Mouse (Mus musculus) small intestine, adult 2 months (tissue): ENCODE results near the gene Xbp1. TPM values are rescaled to one million over a fixed set of nuclear protein-coding genes. Genes with fewer than 3 reads are reported as not detected.

ENCODE experiments used
- H3K27ac ChIP-seq: fragments of 200-500 bp; 2 replicates; pipeline ENCODE4 v1.5.1; 2012; ENCODE audit warnings: low read depth, low read length, control low read depth, inconsistent platforms; ENCODE audit not compliant: insufficient read depth
- H3K27me3 ChIP-seq: fragments of 200-500 bp; 2 replicates; pipeline ENCODE4 v1.6.1; 2012; ENCODE audit warnings: mild to moderate bottlenecking, moderate library complexity, low read length, inconsistent platforms; ENCODE audit not compliant: control insufficient read depth, insufficient read depth
- H3K36me3 ChIP-seq: fragments of 200-500 bp; 2 replicates; pipeline ENCODE4 v1.6.1; 2012; ENCODE audit warnings: mild to moderate bottlenecking, low read length, control low read depth, inconsistent platforms; ENCODE audit not compliant: control insufficient read depth, insufficient read depth
- H3K4me1 ChIP-seq: fragments of 200-500 bp; 2 replicates; pipeline ENCODE4 v1.6.1; 2012; ENCODE audit warnings: low read length, inconsistent platforms, mixed read lengths; ENCODE audit not compliant: control insufficient read depth, insufficient read depth, insufficient read length
- H3K4me3 ChIP-seq: fragments of 200-500 bp; 2 replicates; pipeline ENCODE4 v1.5.1; 2012; ENCODE audit warnings: low read depth, mild to moderate bottlenecking, control low read depth, inconsistent platforms, low read length, moderate library complexity
- CTCF ChIP-seq: fragments of 200-500 bp; IDR thresholded peaks from 2 replicates; pipeline ENCODE4 v1.5.1; 2012; ENCODE audit warnings: low read depth, mild to moderate bottlenecking, control low read depth, inconsistent platforms, low read length, moderate library complexity, mixed read lengths; ENCODE audit not compliant: insufficient replicate concordance, insufficient read length; ENCODE audit errors: extremely low read depth
- POLR2A ChIP-seq: fragments of 200-500 bp; IDR thresholded peaks from 2 replicates; pipeline ENCODE4 v1.6.1; 2012; ENCODE audit warnings: low read depth, mild to moderate bottlenecking, control low read depth, inconsistent platforms, low read length, moderate library complexity
- WGBS: fragments of 180-500 bp; shearing (Covaris S2); methylation state at CpG from one replicate; pipeline ENCODE4 v1.1.7; 2018; 5-methylcytosine and 5-hydroxymethylcytosine counted together
- polyA plus RNA-seq: library from polyadenylated mRNA; depleted of rRNA; stranded (reverse); fragments of >200 nt; gene quantifications from 2 replicates; pipeline ENCODE4 v1.2.3, GENCODE M21; 2012

The Xbp1 gene
- polyA plus RNA-seq, 1 experiment: 124 TPM

DNA sequence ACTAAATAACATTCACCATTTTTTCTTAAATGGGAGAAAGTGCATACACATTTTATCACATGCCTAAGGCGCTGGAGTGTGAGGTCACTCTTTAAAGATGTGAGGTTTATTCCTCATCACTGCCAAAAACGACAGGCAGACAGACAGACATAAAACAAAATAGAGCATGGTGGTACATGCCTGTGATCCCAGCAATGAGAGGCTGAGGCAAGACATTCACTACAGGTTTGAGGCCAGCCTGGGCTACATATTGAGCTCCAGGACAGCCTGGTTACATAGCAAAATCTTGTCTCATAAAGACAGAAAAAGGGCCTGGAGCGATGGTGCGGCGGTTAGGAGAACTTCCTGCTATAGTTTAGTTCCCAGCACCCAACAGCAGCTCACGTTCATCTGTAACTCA lies 5.3 kb upstream of the Xbp1 start:
- Histone ChIP-seq H3K4me3 (no peak overlapping the region), H3K4me1 (peaks cover 12% of the 10 kb centered on the region), H3K27me3 (no peaks in the 10 kb centered on the region), H3K27ac (no peak overlapping the region), H3K36me3 (no peaks in the 10 kb centered on the region)
- WGBS: 83% methylated on average over 6 of the region's 6 CpGs
- no peak for TF ChIP-seq POLR2A

DNA sequence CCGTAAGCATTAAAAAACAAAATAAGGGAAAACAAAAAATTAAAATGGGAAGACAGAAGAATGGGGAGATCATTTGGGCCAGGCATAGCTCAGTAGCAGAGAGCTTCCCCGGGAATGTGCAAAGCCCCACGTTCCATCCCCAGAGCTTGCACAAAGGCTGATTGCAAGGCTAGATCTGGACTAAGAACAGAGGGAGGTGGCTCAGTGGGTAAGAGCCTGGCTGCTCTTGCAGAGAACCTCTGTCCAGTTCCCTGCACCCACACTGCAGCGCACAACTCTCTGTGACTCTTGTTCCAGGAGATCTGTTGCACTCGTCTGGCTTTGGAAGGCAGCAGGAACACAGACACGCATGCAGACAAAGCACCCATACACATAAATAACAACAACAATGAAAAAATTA lies 4.8 kb upstream of the Xbp1 start:
- Histone ChIP-seq H3K4me3 (no peak overlapping the region), H3K27me3 (no peaks in the 10 kb centered on the region), H3K36me3 (no peaks in the 10 kb centered on the region), H3K4me1 (peaks cover 10% of the 10 kb centered on the region), H3K27ac (no peak overlapping the region)
- WGBS: 90% methylated on average over 6 of the region's 6 CpGs
- TF ChIP-seq CTCF (no peak), POLR2A (no peak)

DNA sequence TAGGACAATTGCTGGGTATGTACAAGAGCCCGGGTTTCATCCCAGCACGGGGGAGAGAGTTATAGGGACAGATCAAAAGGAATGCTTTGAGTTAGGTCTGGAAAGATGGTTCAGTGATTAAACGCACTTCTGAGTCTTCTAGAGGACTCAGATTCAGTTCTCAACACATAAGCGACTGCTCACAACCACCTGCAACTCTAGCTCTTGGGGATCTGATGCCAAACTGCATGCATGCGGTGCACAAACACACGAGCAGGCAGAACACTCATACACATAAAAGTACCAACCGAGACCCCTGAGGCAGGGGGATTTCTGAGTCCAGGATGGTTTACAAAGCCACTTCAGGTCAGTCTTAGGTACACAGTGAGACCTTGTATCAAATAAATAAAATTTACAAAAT lies 4.3 kb upstream of the Xbp1 start:
- WGBS: 83% methylated on average over 7 of the region's 7 CpGs
- H3K27me3 ChIP-seq: no peaks in the 10 kb centered on the region
- TF ChIP-seq POLR2A (no peak), CTCF (no peak)
- no peaks in the 10 kb centered on the region for H3K36me3 ChIP-seq
- peaks cover 6% of the 10 kb centered on the region for H3K4me1 ChIP-seq
- H3K27ac ChIP-seq: no peak overlapping the region
- no peak overlapping the region for H3K4me3 ChIP-seq

DNA sequence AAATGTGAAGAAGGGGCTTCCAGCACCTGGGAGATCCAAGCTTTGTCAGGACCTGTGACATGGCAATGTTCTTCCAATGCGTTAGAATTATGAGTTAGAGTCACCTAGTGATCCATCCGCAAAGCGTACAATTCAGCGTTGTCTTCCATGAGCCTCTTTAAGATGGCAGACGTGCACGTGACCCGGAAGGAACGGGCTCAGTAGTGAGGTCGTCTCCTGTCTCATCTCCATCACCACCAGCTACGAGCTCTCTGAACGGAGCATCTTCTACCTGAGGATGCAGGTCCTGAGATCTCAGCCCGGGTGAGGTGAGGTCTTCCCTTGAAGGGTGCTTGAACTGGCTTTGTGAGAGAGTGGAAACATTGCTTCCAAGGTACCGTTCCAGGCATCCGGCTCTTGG lies 3.8 kb upstream of the Xbp1 start:
- H3K27me3 ChIP-seq: no peaks in the 10 kb centered on the region
- no peak overlapping the region for H3K4me3 ChIP-seq
- no peak overlapping the region for H3K27ac ChIP-seq
- H3K4me1 ChIP-seq: peaks cover 4% of the 10 kb centered on the region
- H3K36me3 ChIP-seq: no peaks in the 10 kb centered on the region
- WGBS: 95% methylated on average over 14 of the region's 14 CpGs
- no peak for TF ChIP-seq POLR2A
- no peak for TF ChIP-seq CTCF

DNA sequence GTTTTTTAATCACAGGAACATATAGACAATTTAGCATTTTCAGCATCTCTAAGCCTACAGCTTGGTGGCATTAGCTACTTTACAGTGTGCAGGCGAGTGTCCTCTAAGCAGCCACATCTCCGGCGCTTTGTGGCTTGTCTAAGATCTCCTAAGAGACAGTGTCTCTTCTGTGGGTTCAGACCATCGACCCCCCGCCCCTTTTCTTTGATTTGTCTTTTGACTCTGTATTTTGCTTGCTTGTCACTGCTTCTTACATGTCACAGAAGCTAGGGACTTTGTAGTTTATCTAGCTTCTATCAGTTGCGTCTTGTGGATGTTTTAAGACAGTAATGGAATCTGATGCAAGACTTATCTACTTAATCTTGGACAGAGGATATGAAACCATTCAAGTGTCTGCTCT lies 3.1 kb upstream of the Xbp1 start:
- 71% methylated on average over 6 of the region's 6 CpGs for WGBS
- no peak for TF ChIP-seq CTCF
- TF ChIP-seq POLR2A: no peak
- H3K4me1 ChIP-seq: peaks cover 4% of the 10 kb centered on the region
- H3K4me3 ChIP-seq: no peak overlapping the region
- peaks cover 3% of the 10 kb centered on the region for H3K36me3 ChIP-seq
- H3K27ac ChIP-seq: no peak overlapping the region
- no peaks in the 10 kb centered on the region for H3K27me3 ChIP-seq

DNA sequence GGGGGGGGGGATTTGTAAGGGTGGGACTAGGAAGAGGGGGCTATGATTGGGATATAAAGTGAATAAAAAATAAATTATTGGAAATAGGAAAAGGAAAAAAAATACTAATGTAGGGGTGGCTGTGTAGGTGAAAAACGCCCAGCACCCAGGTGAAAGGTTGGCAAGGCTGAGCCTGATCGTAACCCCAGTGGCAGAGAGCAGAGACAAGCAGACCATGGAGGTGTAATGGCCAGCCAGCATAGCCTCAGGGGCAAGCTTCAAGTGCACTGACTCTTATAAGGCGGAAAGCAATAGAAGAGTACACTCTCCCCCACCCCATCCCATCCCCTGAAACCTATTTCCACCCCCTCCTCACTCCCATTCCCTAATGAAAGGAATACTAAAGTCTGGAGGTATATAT lies 778 bp upstream of the Xbp1 start:
- Histone ChIP-seq H3K27me3 (no peaks in the 10 kb centered on the region), H3K36me3 (peaks cover 26% of the 10 kb centered on the region), H3K4me3 (no peak overlapping the region), H3K4me1 (peaks cover 11% of the 10 kb centered on the region), H3K27ac (peak overlapping the region; percentile 16; the same call in 1 of the 2 replicates)
- WGBS: 80% methylated on average over 3 of the region's 3 CpGs
- TF ChIP-seq CTCF (no peak), POLR2A (no peak)

DNA sequence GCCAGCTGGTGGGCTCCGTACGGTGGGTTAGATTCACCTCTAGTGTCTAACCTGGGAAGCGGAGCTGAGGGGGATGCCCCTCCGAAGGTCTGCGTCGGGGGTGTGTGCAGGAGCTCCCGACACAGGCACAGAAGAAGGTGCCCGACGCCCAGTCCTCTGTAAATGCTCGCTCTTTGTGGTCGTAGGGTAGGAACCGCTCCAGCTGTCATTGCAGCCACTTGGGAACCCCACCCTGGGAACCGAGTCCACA lies 732 bp downstream of the Xbp1 start:
- Histone ChIP-seq H3K27me3 (no peaks in the 10 kb centered on the region), H3K36me3 (peaks cover 39% of the 10 kb centered on the region), H3K27ac (peak overlapping the region; percentile 97), H3K4me3 (peak overlapping the region; percentile 83), H3K4me1 (peaks cover 11% of the 10 kb centered on the region)
- no peak for TF ChIP-seq CTCF
- no peak for TF ChIP-seq POLR2A
- under 1% methylated on average over 13 of the region's 13 CpGs for WGBS

DNA sequence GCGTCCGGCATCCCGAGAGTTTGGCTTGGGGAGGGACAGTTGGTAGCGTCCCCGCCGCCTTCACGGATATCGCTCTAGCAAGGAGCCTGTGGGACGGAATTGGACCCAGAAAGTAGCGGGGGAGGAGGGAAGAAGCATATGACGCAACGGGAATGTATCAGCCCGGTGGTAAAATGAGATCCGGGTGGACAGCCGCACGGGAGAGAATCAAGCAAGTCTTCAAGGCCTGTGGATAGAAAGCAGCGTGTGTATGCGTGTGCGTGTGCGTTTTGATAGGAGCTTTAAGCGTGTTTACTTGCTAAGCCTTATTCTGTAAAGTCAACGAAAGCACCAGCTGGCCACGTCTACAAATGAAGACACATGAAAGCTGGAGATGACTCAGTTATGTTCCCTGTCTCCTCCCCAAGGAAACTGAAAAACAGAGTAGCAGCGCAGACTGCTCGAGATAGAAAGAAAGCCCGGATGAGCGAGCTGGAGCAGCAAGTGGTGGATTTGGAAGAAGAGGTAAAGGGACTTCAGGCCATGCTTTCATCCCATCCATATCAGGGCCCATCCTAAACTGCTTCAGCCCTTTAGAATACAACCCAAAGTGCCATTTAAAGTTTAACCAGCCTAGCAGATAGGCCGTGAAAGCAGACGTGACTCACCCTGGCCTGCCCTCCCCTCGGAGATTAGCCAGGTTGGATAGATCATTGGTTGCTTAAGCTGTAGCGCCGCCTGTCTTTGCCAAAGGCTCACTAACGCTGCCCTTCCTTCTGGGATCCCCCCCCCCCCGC lies 1.2 kb downstream of the Xbp1 start:
- Histone ChIP-seq H3K4me3 (peak overlapping the region; percentile 83), H3K36me3 (peaks cover 41% of the 10 kb centered on the region), H3K27ac (peak overlapping the region; percentile 97), H3K4me1 (peaks cover 11% of the 10 kb centered on the region), H3K27me3 (no peaks in the 10 kb centered on the region)
- WGBS: under 1% methylated on average over 34 of the region's 34 CpGs
- TF ChIP-seq CTCF (peak; percentile 65; the same call in 1 of the 2 replicates), POLR2A (no peak)
